Mouse (Mus musculus): ENCODE results near the gene Baz2a.
A peak's percentile ranks its signal among the peaks of the same experiment; 100 is the strongest.

Gene Baz2a

GRCm38 (mm10) chr10:128175996-128176755 lies 84.8 kb downstream of the Baz2a start:
- DNase-seq (ENCODE audit: low read depth, low spot score): peak; percentile 86

GRCm38 (mm10) chr10:128177316-128177715 lies 85.9 kb downstream of the Baz2a start:
- DNase-seq (ENCODE audit: low read depth, low spot score): no peak

All from telencephalon, adult 2 months (tissue).